Mouse (Mus musculus) fat pad, adult 2 months (tissue): ENCODE data around the gene Crocc2.
"Not testable (repeated sequence)": the region's sequence is repeated elsewhere in the genome, so short reads cannot be mapped to it uniquely, and the experiment has no call there.

Experiments
- DNase-seq: peaks from one replicate; pipeline ENCODE4 v3.0.0-alpha.2; 2011; ENCODE audit warnings: low read depth, low spot score; ENCODE audit errors: extremely low read depth

Gene Crocc2

GRCm38 (mm10) chr1:93161350-93161749, 7.2 kb upstream of the Crocc2 start:
- DNase-seq, result no peak

- no peak for DNase-seq
Measured at GRCm38 (mm10) chr1:93161921-93162320, 6.6 kb upstream of the Crocc2 start.

- DNase-seq, result no peak
Measured at GRCm38 (mm10) chr1:93162588-93162987, 5.9 kb upstream of the Crocc2 start.

GRCm38 (mm10) chr1:93165447-93165846, 3.1 kb upstream of the Crocc2 start:
- DNase-seq, result no peak

- no peak for DNase-seq
Measured at GRCm38 (mm10) chr1:93166346-93167079, 2.0 kb upstream of the Crocc2 start.

- peak; percentile 23 for DNase-seq
Measured at GRCm38 (mm10) chr1:93173665-93174064, 5.1 kb downstream of the Crocc2 start.

GRCm38 (mm10) chr1:93174399-93174798, 5.9 kb downstream of the Crocc2 start:
- DNase-seq, result no peak

GRCm38 (mm10) chr1:93175849-93176248, 7.3 kb downstream of the Crocc2 start:
- DNase-seq, result no peak

- no peak for DNase-seq
Measured at GRCm38 (mm10) chr1:93176525-93177332, 8.2 kb downstream of the Crocc2 start.

- no peak for DNase-seq
Measured at GRCm38 (mm10) chr1:93182281-93182680, 13.8 kb downstream of the Crocc2 start.

GRCm38 (mm10) chr1:93184071-93184828, 15.7 kb downstream of the Crocc2 start:
- no peak for DNase-seq

- no peak for DNase-seq
Measured at GRCm38 (mm10) chr1:93190726-93191305, 22.3 kb downstream of the Crocc2 start.

- no peak for DNase-seq
Measured at GRCm38 (mm10) chr1:93194961-93195360, 26.4 kb downstream of the Crocc2 start.

- DNase-seq, result not testable (repeated sequence)
Measured at GRCm38 (mm10) chr1:93197454-93197853, 28.9 kb downstream of the Crocc2 start.

GRCm38 (mm10) chr1:93197916-93198315, 29.4 kb downstream of the Crocc2 start:
- no peak for DNase-seq

- no peak for DNase-seq
Measured at GRCm38 (mm10) chr1:93206277-93206970, 37.9 kb downstream of the Crocc2 start.

GRCm38 (mm10) chr1:93207536-93208064, 39.1 kb downstream of the Crocc2 start:
- no peak for DNase-seq

- DNase-seq, result peak; percentile 34
Measured at GRCm38 (mm10) chr1:93210213-93210641, 41.7 kb downstream of the Crocc2 start.

- DNase-seq, result no peak
Measured at GRCm38 (mm10) chr1:93211019-93211418, 42.5 kb downstream of the Crocc2 start.

- DNase-seq, result no peak
Measured at GRCm38 (mm10) chr1:93211549-93212220, 43.2 kb downstream of the Crocc2 start.
